Comparison of ENCODE assay signal across 9 mouse cellular contexts in the genomic region with DNA sequence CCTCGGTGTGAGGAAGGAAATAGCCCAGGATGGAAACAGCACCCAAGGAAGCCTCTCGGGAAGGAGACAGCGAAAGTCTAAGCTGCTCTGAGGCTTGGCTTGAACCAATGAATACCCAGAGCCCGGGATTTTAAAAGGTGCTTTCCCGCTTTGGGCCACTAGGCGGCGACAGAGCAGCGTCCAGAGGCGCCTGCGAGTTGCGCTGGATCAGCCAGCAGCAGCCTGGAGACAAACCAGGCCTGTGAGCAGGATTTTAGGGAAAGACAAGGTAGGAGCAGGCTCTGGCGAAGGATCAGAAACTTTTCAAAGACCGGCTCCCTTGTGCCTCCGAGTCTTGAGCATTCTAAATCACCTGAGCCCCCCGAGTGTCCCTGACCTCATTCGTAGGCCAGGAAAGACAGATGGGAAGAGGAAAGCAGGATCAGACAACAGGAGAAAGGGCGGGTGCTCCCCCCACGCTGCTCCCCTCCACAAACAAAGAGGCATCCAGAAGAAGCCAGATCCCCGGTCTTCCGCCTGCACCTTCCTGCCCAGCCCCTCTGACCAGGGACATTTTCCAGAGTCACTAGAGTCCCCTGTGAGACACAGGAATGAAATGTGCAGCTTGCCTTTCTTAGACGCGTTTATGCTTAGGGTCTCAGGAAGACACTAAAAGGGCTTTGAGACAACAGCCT. TPM values are rescaled to one million over a fixed set of nuclear protein-coding genes. Genes with fewer than 3 reads are reported as not detected.
A peak's percentile ranks its signal among the peaks of the same experiment; 100 is the strongest.
DNase-seq lines count a peak whose midpoint lies in the region; ATAC-seq and TF ChIP-seq lines count a peak whose summit lies in the region.
"Had no signal": no experiment of that assay in that cellular context is flagged by ENCODE, and none has a peak within 500 bp of the region (broad histone marks: within the 10 kb centered on the region; RNA-seq: fewer than 3 reads in every experiment).

No protein-coding gene starts in this region.

- DNase-seq in c-Kit-positive CD71-positive TER-119-positive erythroid progenitor cells, embryonic 14.5 days (ENCODE audit: low spot score): peak; percentile 38
- DNase-seq in heart, postnatal 0 days (ENCODE audit: low spot score): peak; percentile 57
- DNase-seq in kidney, postnatal 25 days: peak; percentile 75 to 87
- DNase-seq in liver, embryonic 14.5 days (ENCODE audit: low read depth in 3 of 3, low spot score in 3 of 3): peak; percentile 7 to 9 (median 9)
- DNase-seq in ovary, adult 18-20 months (ENCODE audit: low spot score): peak; percentile 51
- peak; percentile 68 for DNase-seq in thymus, postnatal 14 days

- peak overlapping the region; percentile 29; the same call in 1 of the 2 replicates for H3K9ac ChIP-seq in ES-Bruce4 (ENCODE audit: low read depth, poor library complexity, severe bottlenecking)
- H3K9ac ChIP-seq in forebrain, embryonic 13.5 days: peak overlapping the region; percentile 40; the same call in 1 of the 2 replicates
- no peak overlapping the region for H3K9ac ChIP-seq in heart, postnatal 0 days (replicated peaks; ENCODE audit: low read depth, low read length)
- H3K9ac ChIP-seq in liver, embryonic 14.5 days (replicated peaks): no peak overlapping the region

- ATAC-seq in forebrain, embryonic 13.5 days: peak; percentile 62; the same call in 1 of the 2 replicates
- ATAC-seq in heart, postnatal 0 days (ENCODE audit: insufficient read depth, low read depth): peak; percentile 51; the same call in 1 of the 2 replicates
- no peak for ATAC-seq in liver, embryonic 14.5 days (ENCODE audit: insufficient read depth)

- H3K4me2 ChIP-seq in forebrain, embryonic 13.5 days: peak overlapping the region; percentile 20; the same call in 1 of the 2 replicates
- H3K4me2 ChIP-seq in heart, postnatal 0 days (ENCODE audit: low read depth, low read length): no peak overlapping the region
- H3K4me2 ChIP-seq in liver, embryonic 14.5 days (ENCODE audit: low read depth): no peak overlapping the region

- no peak overlapping the region for H3K4me3 ChIP-seq in ES-Bruce4 (ENCODE audit: low read depth, low read length)
- H3K4me3 ChIP-seq in forebrain, embryonic 13.5 days: no peak overlapping the region
- H3K4me3 ChIP-seq in heart, postnatal 0 days (ENCODE audit: low read depth, low read length): no peak overlapping the region
- H3K4me3 ChIP-seq in liver, embryonic 14.5 days (ENCODE audit: insufficient read depth in 1 of 2, low read depth in 2 of 2, low read length in 2 of 2): no peak overlapping the region
- H3K4me3 ChIP-seq: erythroblast, embryonic 14.5 days had no signal

- TF ChIP-seq POLR2A in ES-Bruce4 (IDR thresholded peaks at IDR 0.05; ENCODE audit: insufficient read depth, low read length): no peak

- no peak overlapping the region for H3K27ac ChIP-seq in ES-Bruce4 (ENCODE audit: insufficient read depth, low read length)
- H3K27ac ChIP-seq in forebrain, embryonic 13.5 days: no peak overlapping the region
- H3K27ac ChIP-seq in heart, postnatal 0 days (ENCODE audit: low read depth): no peak overlapping the region
- no peak overlapping the region for H3K27ac ChIP-seq in liver, embryonic 14.5 days

- H3K36me3 ChIP-seq in ES-Bruce4 (ENCODE audit: control insufficient read depth, insufficient read depth, low read length, poor library complexity, severe bottlenecking): no peaks in the 10 kb centered on the region
- H3K36me3 ChIP-seq in forebrain, embryonic 13.5 days (ENCODE audit: poor library complexity, severe bottlenecking): no peaks in the 10 kb centered on the region
- H3K36me3 ChIP-seq in heart, postnatal 0 days (replicated peaks; ENCODE audit: control insufficient read depth, insufficient read depth, low read length): no peaks in the 10 kb centered on the region
- no peaks in the 10 kb centered on the region for H3K36me3 ChIP-seq in liver, embryonic 14.5 days (replicated peaks; ENCODE audit: control insufficient read depth, insufficient read depth, low read depth)

- 0 out of 2 replicates have a peak, but pooled peaks have one; percentile 17 for TF ChIP-seq EP300 in ES-Bruce4 (IDR thresholded peaks at IDR 0.05; ENCODE audit: insufficient read depth, low read depth, low read length)
- no peak for TF ChIP-seq EP300 in heart, postnatal 0 days (IDR thresholded peaks at IDR 0.05; ENCODE audit: low read depth)
- no peak for TF ChIP-seq EP300 in liver, embryonic 14.5 days (IDR thresholded peaks at IDR 0.05; ENCODE audit: low read depth)

- no peaks in the 10 kb centered on the region for H3K9me3 ChIP-seq in ES-Bruce4 (replicated peaks; ENCODE audit: control insufficient read depth, insufficient read depth, low read length, poor library complexity, severe bottlenecking)
- no peaks in the 10 kb centered on the region for H3K9me3 ChIP-seq in forebrain, embryonic 13.5 days (replicated peaks)
- no peaks in the 10 kb centered on the region for H3K9me3 ChIP-seq in heart, postnatal 0 days (replicated peaks; ENCODE audit: control insufficient read depth, low read length)
- H3K9me3 ChIP-seq in liver, embryonic 14.5 days (ENCODE audit: control insufficient read depth, low read length): no peaks in the 10 kb centered on the region

- 10% methylated on average over 22 of the region's 22 CpGs for WGBS in forebrain, embryonic 13.5 days
- 12% methylated on average over 22 of the region's 22 CpGs for WGBS in heart, postnatal 0 days
- WGBS in liver, embryonic 14.5 days (ENCODE audit: insufficient replicate concordance): 12% methylated on average over 22 of the region's 22 CpGs

- no peaks in the 10 kb centered on the region for H3K27me3 ChIP-seq in ES-Bruce4 (ENCODE audit: control insufficient read depth, insufficient read depth, low read length, poor library complexity, severe bottlenecking)
- peaks cover 11% of the 10 kb centered on the region for H3K27me3 ChIP-seq in forebrain, embryonic 13.5 days
- peaks cover 13% of the 10 kb centered on the region; the same call in 1 of the 2 replicates for H3K27me3 ChIP-seq in heart, postnatal 0 days (ENCODE audit: control insufficient read depth, insufficient read depth, low read length)
- H3K27me3 ChIP-seq in liver, embryonic 14.5 days (ENCODE audit: control insufficient read depth, insufficient read depth, low read length): no peaks in the 10 kb centered on the region

- TF ChIP-seq CTCF in ES-Bruce4 (IDR thresholded peaks at IDR 0.05; ENCODE audit: low read depth, low read length): peak; percentile 80
- peak; percentile 95 for TF ChIP-seq CTCF in heart, postnatal 0 days (IDR thresholded peaks at IDR 0.05; ENCODE audit: low read depth)
- TF ChIP-seq CTCF in liver, embryonic 14.5 days (IDR thresholded peaks at IDR 0.05; ENCODE audit: low read depth): peak; percentile 91

- H3K4me1 ChIP-seq in ES-Bruce4 (ENCODE audit: control insufficient read depth, insufficient read depth, low read length): no peaks in the 10 kb centered on the region
- H3K4me1 ChIP-seq in forebrain, embryonic 13.5 days: no peaks in the 10 kb centered on the region
- no peaks in the 10 kb centered on the region for H3K4me1 ChIP-seq in heart, postnatal 0 days (ENCODE audit: control insufficient read depth, insufficient read depth)
- no peaks in the 10 kb centered on the region for H3K4me1 ChIP-seq in liver, embryonic 14.5 days (replicated peaks; ENCODE audit: control insufficient read depth in 2 of 2, insufficient read depth in 2 of 2, low read length in 1 of 2)

RNA-seq across cellular contexts. Expression of a gene that starts 32.9 kb away (rescaled TPM):
- polyA plus RNA-seq in ES-Bruce4 (2011; ENCODE audit: insufficient read depth, insufficient read length, low read depth, missing spikeins): 0.63 TPM in 1 of 2 replicates, not detected in the other
- polyA plus RNA-seq in forebrain, embryonic 13.5 days (2015; fragmentation: Nextera tagmentation; extraction: Ambion mirVana): 0.42 TPM in 1 of 2 replicates, not detected in the other
- total RNA-seq in heart, postnatal 0 days (2014; rRNA removed; ENCODE audit: low replicate concordance): not detected in 2 replicates
- 0.21 TPM in 1 of 2 replicates, not detected in the other for polyA plus RNA-seq in heart, postnatal 0 days (2015; fragmentation: Nextera tagmentation; extraction: Ambion mirVana)
- 0.02 TPM in 1 of 2 replicates, not detected in the other for polyA plus RNA-seq in liver, embryonic 14.5 days (2012; rRNA removed)
- not detected in 2 replicates for polyA plus RNA-seq in liver, embryonic 14.5 days (2014; fragmentation: Nextera tagmentation; extraction: Ambion mirVana)
- polyA plus RNA-seq: erythroblast, embryonic 14.5 days had no signal

RNA-seq across cellular contexts. Expression of a gene that starts 33.7 kb away (rescaled TPM):
- polyA plus RNA-seq in ES-Bruce4 (2011; ENCODE audit: insufficient read depth, insufficient read length, low read depth, missing spikeins): 0.94 and 0.99 TPM in 2 replicates
- not detected in 2 replicates for polyA plus RNA-seq in forebrain, embryonic 13.5 days (2015; fragmentation: Nextera tagmentation; extraction: Ambion mirVana)
- total RNA-seq in heart, postnatal 0 days (2014; rRNA removed; ENCODE audit: low replicate concordance): 1.7 and 3.5 TPM in 2 replicates
- 0.37 and 0.54 TPM in 2 replicates for polyA plus RNA-seq in heart, postnatal 0 days (2015; fragmentation: Nextera tagmentation; extraction: Ambion mirVana)
- 0.51 and 0.60 TPM in 2 replicates for polyA plus RNA-seq in liver, embryonic 14.5 days (2012; rRNA removed)
- 0.19 and 0.89 TPM in 2 replicates for polyA plus RNA-seq in liver, embryonic 14.5 days (2014; fragmentation: Nextera tagmentation; extraction: Ambion mirVana)
- polyA plus RNA-seq: erythroblast, embryonic 14.5 days had no signal

Comparison
In these comparisons a context has a peak if more than half of its experiments do, and no peak if none do; other contexts are left out.
1. H3K9ac ChIP-seq: peak in ES-Bruce4 (single experiment) and forebrain, embryonic 13.5 days (single experiment); none in heart, postnatal 0 days (single experiment) and liver, embryonic 14.5 days (single experiment).
2. DNase-seq: peak in every context shown above with its lines; median percentile 81 in kidney, postnatal 25 days; 68 in thymus, postnatal 14 days; 57 in heart, postnatal 0 days; 51 in ovary, adult 18-20 months; 38 in c-Kit-positive CD71-positive TER-119-positive erythroid progenitor cells, embryonic 14.5 days; 9 in liver, embryonic 14.5 days.
3. Peak in every context shown above with its lines, with median percentiles within 50 percentile points of each other: CTCF ChIP-seq.